Mouse (Mus musculus) forebrain, embryonic 11.5 days (tissue): ENCODE results near the gene Zic1. TPM values are rescaled to one million over a fixed set of nuclear protein-coding genes. Genes with fewer than 3 reads are reported as not detected.

ENCODE experiments used
- ATAC-seq: fragments of 200-750 bp; cut with Nextera tagmentation; replicated peaks from 2 replicates; pipeline ENCODE4 v1.8.0; 2017; ENCODE audit warnings: moderate TSS enrichment; ENCODE audit not compliant: low FRiP score
- DNase-seq: peaks from one replicate; pipeline ENCODE4 v3.0.0-alpha.2; 2017; ENCODE audit warnings: low spot score
- H3K27ac ChIP-seq: fragments of 300-500 bp; sonication (generic); 2 replicates; pipeline ENCODE4 v1.5.1; 2014; ENCODE audit warnings: low read depth, low read length
- H3K27me3 ChIP-seq: fragments of 300-500 bp; sonication (generic); 2 replicates; pipeline ENCODE4 v1.6.1; 2014; ENCODE audit warnings: mild to moderate bottlenecking, low read length, mixed read lengths; ENCODE audit not compliant: control insufficient read depth, insufficient read depth
- H3K36me3 ChIP-seq: fragments of 300-500 bp; sonication (generic); 2 replicates; pipeline ENCODE4 v1.6.1; 2014; ENCODE audit warnings: mild to moderate bottlenecking, low read length, moderate library complexity, mixed read lengths; ENCODE audit not compliant: control insufficient read depth, insufficient read depth
- H3K4me1 ChIP-seq: fragments of 300-500 bp; sonication (generic); replicated peaks from 2 replicates; pipeline ENCODE4 v1.6.1; 2014; ENCODE audit warnings: low read length, mixed read lengths; ENCODE audit not compliant: control insufficient read depth, insufficient read depth
- H3K4me2 ChIP-seq: fragments of 300-500 bp; sonication (generic); 2 replicates; pipeline ENCODE4 v1.6.1; 2014; ENCODE audit warnings: low read depth, mild to moderate bottlenecking, low read length, moderate library complexity, mixed read lengths; ENCODE audit not compliant: severe bottlenecking
- H3K4me3 ChIP-seq: fragments of 300-500 bp; sonication (generic); 2 replicates; pipeline ENCODE4 v1.5.1; 2014; ENCODE audit warnings: low read depth, low read length
- H3K9ac ChIP-seq: fragments of 300-500 bp; sonication (generic); 2 replicates; pipeline ENCODE4 v1.6.1; 2014; ENCODE audit warnings: low read length
- H3K9me3 ChIP-seq: fragments of 300-500 bp; sonication (generic); 2 replicates; pipeline ENCODE4 v1.6.1; 2016; ENCODE audit warnings: low read length, mixed read lengths; ENCODE audit not compliant: control insufficient read depth
- WGBS: fragments of 180-500 bp; shearing (Covaris S2); extraction: QIAGEN DNeasy Blood & Tissue Kit; methylation state at CpG from one replicate; pipeline ENCODE4 v1.1.7; 2014; 5-methylcytosine and 5-hydroxymethylcytosine counted together
- polyA plus RNA-seq: library from polyadenylated mRNA; unstranded; fragments of >200 nt; fragmentation: Nextera tagmentation; extraction: Ambion mirVana; gene quantifications from 2 replicates; pipeline ENCODE4 v1.2.1, GENCODE M21; 2014

The Zic1 gene
- polyA plus RNA-seq, 1 experiment from 2014 or later = 14.7 TPM

DNA sequence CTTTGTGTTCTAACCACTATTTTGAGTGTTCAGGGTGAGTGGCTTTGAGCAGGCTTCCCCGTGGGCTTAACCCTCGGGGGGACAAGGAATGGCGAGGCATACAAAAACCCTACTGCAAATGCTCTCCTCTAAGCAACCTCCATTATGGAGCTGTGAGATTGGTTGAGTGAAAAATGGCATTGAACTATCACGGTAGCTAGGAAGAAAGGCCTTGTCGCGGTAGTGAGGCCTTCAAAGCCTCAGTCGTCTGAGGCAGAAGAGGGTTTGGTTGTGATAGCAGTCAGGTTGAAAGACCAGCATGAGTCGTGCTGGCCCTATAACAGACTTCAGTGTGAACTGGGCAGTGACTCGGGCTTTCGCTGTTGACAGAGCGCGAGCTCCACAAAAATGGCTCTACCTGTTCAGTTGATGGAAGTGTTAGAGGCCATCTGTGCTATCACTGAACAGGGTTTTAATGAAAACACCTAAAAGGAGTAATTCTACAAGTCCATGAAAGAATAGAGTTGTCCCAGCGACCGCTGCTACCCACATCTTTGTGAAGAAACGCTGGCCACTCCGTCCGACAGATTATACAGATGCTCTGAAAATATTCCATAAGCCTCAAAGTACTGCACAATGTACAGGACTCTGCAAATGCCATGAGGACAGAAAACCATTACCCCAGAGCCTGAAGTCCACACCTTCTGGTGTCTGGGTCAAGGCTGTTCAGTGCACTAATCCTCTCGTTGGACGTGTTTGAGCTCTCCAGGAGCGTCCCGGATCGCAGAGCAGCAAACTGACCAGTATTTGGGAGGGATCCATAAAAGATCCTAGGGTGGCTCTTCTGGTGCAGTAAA, 11.0 kb downstream of the Zic1 start:
- Histone ChIP-seq H3K9me3 (no peaks in the 10 kb centered on the region), H3K27me3 (peaks cover 38% of the 10 kb centered on the region), H3K4me2 (peak overlapping the region; percentile 54), H3K27ac (peak overlapping the region; percentile 86), H3K36me3 (no peaks in the 10 kb centered on the region), H3K4me3 (peak overlapping the region; percentile 37), H3K4me1 (peaks cover 8% of the 10 kb centered on the region; the same call in 1 of the 2 replicates), H3K9ac (peak overlapping the region; percentile 64)
- ATAC-seq = no peak
- WGBS = 6% methylated on average over 22 of the region's 22 CpGs
- peak; percentile 62 for DNase-seq

DNA sequence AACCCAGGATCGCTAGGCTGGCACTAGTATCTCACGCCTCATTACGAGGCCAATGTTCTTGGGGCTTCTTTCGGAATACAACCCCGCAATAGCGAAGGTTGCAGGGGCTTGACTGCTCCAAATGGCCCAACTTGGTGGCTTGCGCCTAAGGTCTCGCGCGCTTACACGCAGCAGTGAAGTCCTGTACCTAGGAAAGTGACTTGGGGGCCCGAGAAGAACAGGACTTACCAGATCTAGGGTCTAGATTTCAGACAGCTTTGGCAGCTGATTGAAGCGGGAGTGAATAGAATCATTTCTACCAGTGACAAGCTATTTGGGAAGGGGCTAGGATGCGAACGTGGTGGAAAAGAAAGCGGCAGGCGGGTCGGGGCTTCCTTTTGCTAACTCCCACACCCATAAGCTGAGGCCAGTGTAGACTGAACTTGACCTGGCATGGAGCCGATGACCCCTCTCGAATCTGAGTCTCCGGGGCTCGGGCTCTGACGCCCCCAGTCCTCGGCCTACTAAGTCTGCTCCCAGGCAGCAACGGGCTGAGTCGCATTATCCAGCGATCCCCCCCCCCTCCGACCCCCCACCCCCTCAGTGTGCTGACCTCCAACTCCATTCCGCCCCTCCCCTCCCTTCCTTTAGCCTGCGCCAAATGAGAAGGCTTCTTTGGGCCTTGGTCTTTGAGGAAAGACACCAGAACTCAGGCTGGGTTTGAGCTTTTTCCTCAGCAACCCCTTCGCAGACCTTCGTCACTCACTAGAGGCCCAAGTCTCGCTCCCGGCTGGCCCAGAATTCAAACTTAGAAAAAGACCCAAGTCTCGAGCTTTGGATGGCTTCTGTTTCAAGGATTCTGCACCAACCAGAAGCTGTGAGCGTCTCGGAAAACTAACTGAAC, 11.8 kb downstream of the Zic1 start:
- Histone ChIP-seq H3K27ac (peak overlapping the region; percentile 86), H3K9me3 (no peaks in the 10 kb centered on the region), H3K36me3 (no peaks in the 10 kb centered on the region), H3K4me3 (peak overlapping the region; percentile 37), H3K4me2 (peak overlapping the region; percentile 54), H3K9ac (peak overlapping the region; percentile 64), H3K27me3 (peaks cover 35% of the 10 kb centered on the region), H3K4me1 (peaks cover 8% of the 10 kb centered on the region; the same call in 1 of the 2 replicates)
- ATAC-seq (peak; percentile 12; the same call in 1 of the 2 replicates), DNase-seq (peak; percentile 73)
- 5% methylated on average over 37 of the region's 37 CpGs for WGBS

DNA sequence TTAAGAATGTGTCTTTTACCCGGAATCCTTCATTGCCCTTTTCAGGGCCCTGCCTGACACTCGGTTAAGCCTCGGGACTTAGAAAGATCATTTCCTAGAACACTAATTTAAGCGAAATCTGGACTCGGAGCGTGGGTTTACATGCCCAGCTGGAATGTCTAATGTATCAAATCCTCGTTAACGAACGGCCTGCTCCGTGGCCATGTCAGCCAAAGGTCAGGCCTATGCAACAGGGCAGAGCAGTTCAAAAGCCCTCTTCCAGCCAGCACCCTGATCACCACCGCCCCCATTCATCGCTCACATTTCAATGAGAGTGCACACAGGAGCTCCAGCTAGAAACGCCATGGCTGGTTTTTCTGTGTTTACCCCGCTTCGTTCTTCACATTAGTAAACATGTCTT, 12.8 kb downstream of the Zic1 start:
- H3K27me3 ChIP-seq = peaks cover 35% of the 10 kb centered on the region
- no peaks in the 10 kb centered on the region for H3K36me3 ChIP-seq
- H3K4me2 ChIP-seq = peak overlapping the region; percentile 54
- WGBS = under 1% methylated on average over 15 of the region's 15 CpGs
- DNase-seq (peak; percentile 74), ATAC-seq (no peak)
- no peaks in the 10 kb centered on the region for H3K9me3 ChIP-seq
- peak overlapping the region; percentile 86 for H3K27ac ChIP-seq
- peak overlapping the region; percentile 68 for H3K9ac ChIP-seq
- H3K4me3 ChIP-seq = peak overlapping the region; percentile 37
- H3K4me1 ChIP-seq = peaks cover 8% of the 10 kb centered on the region; the same call in 1 of the 2 replicates

DNA sequence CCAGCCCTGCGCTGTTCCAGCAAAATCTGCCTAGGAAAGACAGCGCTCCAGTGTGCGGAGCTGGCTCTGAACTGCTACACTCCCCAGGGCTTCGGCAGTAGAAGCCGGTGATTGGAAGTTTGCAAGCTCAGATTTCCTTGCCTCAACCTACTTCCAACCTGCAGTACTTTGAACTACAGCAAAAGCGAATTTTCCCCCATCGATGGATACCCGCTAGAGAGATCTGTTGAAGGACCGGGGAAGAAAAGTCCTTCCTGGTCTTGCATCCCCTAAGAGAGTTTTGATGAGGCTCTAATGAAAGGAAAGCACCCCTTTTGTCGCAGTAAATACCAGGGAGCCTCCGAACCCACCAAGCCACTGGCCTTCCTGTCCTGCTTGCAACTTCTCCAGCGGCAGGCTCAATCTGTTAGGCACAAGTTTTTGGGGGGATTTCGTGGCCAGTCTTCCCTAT, 13.6 kb downstream of the Zic1 start:
- Histone ChIP-seq H3K9ac (peak overlapping the region; percentile 68), H3K27me3 (peaks cover 31% of the 10 kb centered on the region), H3K4me3 (peak overlapping the region; percentile 37), H3K4me1 (peaks cover 8% of the 10 kb centered on the region; the same call in 1 of the 2 replicates), H3K36me3 (no peaks in the 10 kb centered on the region), H3K9me3 (no peaks in the 10 kb centered on the region), H3K4me2 (peak overlapping the region; percentile 54), H3K27ac (peak overlapping the region; percentile 71)
- ATAC-seq (no peak), DNase-seq (peak; percentile 61)
- 3% methylated on average over 13 of the region's 13 CpGs for WGBS

DNA sequence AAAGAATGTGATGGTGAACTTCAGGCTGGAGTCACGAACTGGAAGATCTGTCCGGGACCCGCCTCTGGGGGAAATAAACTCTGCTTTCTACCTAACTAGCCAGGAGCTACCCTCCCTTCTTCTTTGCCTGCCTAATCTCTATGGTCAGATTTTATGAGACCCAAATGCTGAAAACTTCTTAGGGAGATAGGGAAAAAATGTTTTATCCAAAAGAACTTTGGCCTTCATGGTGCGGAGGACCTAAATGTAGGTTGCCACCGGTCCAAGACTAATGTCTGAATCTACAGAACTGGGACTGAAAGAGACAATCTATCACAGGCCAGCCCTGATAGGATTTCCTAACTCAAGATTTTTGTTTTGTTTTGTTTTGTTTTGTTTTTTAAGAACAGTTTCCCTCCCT, 14.2 kb downstream of the Zic1 start:
- peak overlapping the region; percentile 83 for H3K27ac ChIP-seq
- H3K9me3 ChIP-seq = no peaks in the 10 kb centered on the region
- DNase-seq = no peak
- WGBS = 8% methylated on average over 5 of the region's 5 CpGs
- ATAC-seq = no peak
- H3K4me2 ChIP-seq = peak overlapping the region; percentile 54
- peak overlapping the region; percentile 64 for H3K9ac ChIP-seq
- peaks cover 8% of the 10 kb centered on the region; the same call in 1 of the 2 replicates for H3K4me1 ChIP-seq
- H3K27me3 ChIP-seq = peaks cover 30% of the 10 kb centered on the region
- peak overlapping the region; percentile 37 for H3K4me3 ChIP-seq
- H3K36me3 ChIP-seq = no peaks in the 10 kb centered on the region

DNA sequence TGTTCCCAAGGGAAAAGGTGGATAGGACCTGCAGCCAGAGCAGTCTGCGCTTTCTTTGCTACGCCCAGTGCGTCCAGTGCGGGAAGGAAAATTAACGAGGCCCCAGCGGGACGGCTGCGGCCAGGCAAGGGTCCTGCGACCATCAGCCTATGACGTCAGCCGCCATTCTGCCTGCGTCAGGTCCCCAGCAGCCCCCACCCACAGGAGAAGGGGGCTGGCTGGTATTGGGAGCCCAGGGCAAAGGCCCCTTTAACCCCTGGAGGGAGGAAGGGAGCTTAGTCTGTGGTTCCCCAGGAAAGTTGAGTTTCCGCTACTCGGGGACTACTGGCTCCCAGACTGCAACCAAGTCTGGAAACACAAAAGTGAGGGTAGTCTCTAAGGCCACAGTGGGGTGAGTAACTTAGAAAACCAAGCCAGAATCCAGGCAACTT, 14.7 kb downstream of the Zic1 start:
- H3K4me1 ChIP-seq = peaks cover 8% of the 10 kb centered on the region; the same call in 1 of the 2 replicates
- H3K9ac ChIP-seq = peak overlapping the region; percentile 64
- 2% methylated on average over 14 of the region's 14 CpGs for WGBS

DNA sequence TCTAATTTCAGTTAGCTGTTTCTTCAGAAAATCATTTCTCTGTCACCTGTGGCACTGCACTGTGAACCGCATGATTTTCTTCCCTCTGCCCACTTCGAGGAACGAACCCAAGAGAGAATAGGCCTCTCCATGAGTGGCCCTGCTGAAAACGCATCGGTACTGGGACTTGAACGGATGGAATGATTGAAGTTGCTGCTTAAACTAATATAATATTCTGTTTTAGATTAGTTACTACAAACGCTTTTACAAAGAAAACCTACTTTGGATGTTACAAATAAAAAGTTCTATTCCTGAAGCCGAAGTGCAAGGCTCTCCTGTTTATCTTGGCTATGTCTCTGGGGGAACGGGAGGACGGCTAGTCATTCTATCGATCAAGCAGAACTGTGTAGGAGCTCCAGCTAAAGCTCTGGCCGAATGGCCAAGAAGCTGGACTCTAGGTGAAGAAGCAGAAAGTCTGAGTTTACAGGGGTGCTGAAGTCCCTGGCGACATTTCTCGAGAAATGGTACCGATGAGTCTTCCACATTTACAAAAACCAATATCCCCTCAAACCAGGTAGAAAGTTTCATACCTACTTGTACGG, 15.3 kb downstream of the Zic1 start:
- Histone ChIP-seq H3K27ac (peak overlapping the region; percentile 83), H3K4me3 (peak overlapping the region; percentile 37), H3K4me1 (peaks cover 8% of the 10 kb centered on the region; the same call in 1 of the 2 replicates), H3K9ac (peak overlapping the region; percentile 64), H3K4me2 (peak overlapping the region; percentile 54), H3K36me3 (no peaks in the 10 kb centered on the region), H3K27me3 (peaks cover 26% of the 10 kb centered on the region), H3K9me3 (no peaks in the 10 kb centered on the region)
- WGBS = 1% methylated on average over 16 of the region's 16 CpGs
- ATAC-seq = 0 out of 2 replicates have a peak, but pooled peaks have one; percentile 27
- DNase-seq = peak; percentile 57

More for the DNA sequence above, 14.7 kb downstream of the Zic1 start:
- Histone ChIP-seq H3K27ac (peak overlapping the region; percentile 83), H3K4me2 (peak overlapping the region; percentile 54), H3K4me3 (peak overlapping the region; percentile 37), H3K27me3 (peaks cover 27% of the 10 kb centered on the region), H3K9me3 (no peaks in the 10 kb centered on the region), H3K36me3 (no peaks in the 10 kb centered on the region)
- peak; percentile 72 for ATAC-seq
- DNase-seq = peak; percentile 84

DNA sequence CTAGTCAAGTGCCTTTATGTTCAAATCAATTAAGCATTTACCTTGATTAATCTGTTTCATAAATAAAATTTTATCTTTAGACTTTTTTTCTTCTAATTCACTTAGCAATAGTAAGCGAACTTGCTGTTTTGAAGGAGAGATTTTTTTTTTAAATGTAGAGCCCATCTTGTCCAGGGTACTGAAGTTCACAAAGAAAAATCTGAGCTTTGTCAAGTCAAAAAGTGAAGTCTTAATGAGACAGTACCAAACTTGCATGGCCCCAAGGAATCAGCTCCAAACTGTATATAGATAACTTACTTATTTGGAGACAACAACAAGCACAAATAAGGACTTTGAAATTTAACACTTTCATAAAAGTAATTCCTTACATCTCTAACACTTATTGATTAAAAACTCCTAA, 16.9 kb downstream of the Zic1 start:
- DNase-seq (no peak), ATAC-seq (no peak)
- peaks cover 5% of the 10 kb centered on the region; the same call in 1 of the 2 replicates for H3K4me1 ChIP-seq
- H3K9me3 ChIP-seq = no peaks in the 10 kb centered on the region
- H3K4me2 ChIP-seq = 0 out of 2 replicates have a peak overlapping the region, but pooled peaks have one; percentile 24
- WGBS = 31% methylated on average over 1 of the region's 1 CpGs
- no peaks in the 10 kb centered on the region for H3K36me3 ChIP-seq
- peaks cover 13% of the 10 kb centered on the region for H3K27me3 ChIP-seq
- no peak overlapping the region for H3K9ac ChIP-seq
- H3K27ac ChIP-seq = no peak overlapping the region
- H3K4me3 ChIP-seq = 0 out of 2 replicates have a peak overlapping the region, but pooled peaks have one; percentile 15
